Mouse (Mus musculus): ENCODE measurements around the gene Tenm3. TPM values are rescaled to one million over a fixed set of nuclear protein-coding genes. Genes with fewer than 3 reads are reported as not detected.
A peak's percentile ranks its signal among the peaks of the same experiment; 100 is the strongest.

Tenm3 gene
- polyA plus RNA-seq, 1 experiment = 12.8 TPM

DNA sequence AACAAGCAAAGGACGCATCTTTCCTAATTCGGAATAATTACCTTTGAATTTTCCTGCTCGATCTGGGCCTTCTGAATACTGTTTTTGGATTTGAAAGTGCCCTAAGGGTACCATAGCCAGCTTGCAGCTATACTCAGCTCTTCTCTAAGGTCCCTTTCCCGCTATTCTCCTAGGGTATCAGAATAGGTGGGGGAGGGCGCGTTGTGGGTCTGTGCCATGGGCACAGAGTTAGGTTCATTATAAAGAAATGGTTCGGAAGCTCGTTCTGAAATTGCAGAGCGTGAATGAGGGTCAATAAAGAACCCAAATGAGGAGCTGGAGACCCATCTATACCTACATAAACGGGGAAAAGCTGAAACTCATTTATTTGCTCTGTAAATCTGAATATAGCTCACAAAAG is 575.1 kb downstream of the Tenm3 start:
- Histone ChIP-seq H3ac (ENCODE audit: control insufficient read depth, insufficient read length) (no peak overlapping the region), H3K36me3 (ENCODE audit: control insufficient read depth, insufficient read depth) (peaks cover 4% of the 10 kb centered on the region), H3K27me3 (ENCODE audit: control insufficient read depth, insufficient read depth, insufficient read length) (no peaks in the 10 kb centered on the region), H3K4me3 (no peak overlapping the region), H3K79me2 (ENCODE audit: control insufficient read depth, insufficient read depth) (no peaks in the 10 kb centered on the region), H3K4me2 (ENCODE audit: low read depth) (no peak overlapping the region)
- no peak for TF ChIP-seq POLR2A (IDR thresholded peaks at IDR 0.05; ENCODE audit: insufficient read length, low read depth)
- no peak for TF ChIP-seq MYOG (IDR thresholded peaks at IDR 0.05; ENCODE audit: control insufficient read depth in 1 of 3, insufficient read depth in 1 of 3, insufficient read length in 2 of 3, low read depth in 2 of 3)

DNA sequence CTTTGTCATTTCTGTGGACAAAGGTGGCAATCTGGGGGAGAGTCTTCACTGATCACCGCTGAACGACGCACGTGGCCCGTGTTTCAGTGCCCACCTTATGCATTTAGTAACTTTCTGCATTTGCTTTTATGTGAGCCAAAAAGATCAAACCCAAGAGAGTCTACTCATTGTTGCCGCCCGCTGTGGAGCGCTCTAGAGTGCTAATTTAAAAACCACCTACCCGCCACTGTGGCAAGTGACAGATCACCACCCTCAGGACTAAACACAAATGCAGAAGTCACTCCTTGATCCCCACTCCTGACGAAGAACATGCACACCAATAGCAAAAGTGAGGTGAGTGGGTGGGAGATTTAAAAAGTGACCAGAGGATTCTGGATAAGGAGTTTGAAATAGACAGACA is 583.5 kb downstream of the Tenm3 start:
- Histone ChIP-seq H3K4me3 (no peak overlapping the region), H3K79me2 (ENCODE audit: control insufficient read depth, insufficient read depth) (no peaks in the 10 kb centered on the region), H3ac (ENCODE audit: control insufficient read depth, insufficient read length) (no peak overlapping the region), H3K4me2 (ENCODE audit: low read depth) (no peak overlapping the region), H3K36me3 (ENCODE audit: control insufficient read depth, insufficient read depth) (no peaks in the 10 kb centered on the region), H3K27me3 (ENCODE audit: control insufficient read depth, insufficient read depth, insufficient read length) (no peaks in the 10 kb centered on the region)
- TF ChIP-seq USF1 (IDR thresholded peaks at IDR 0.05; ENCODE audit: low read depth) (no peak), TCF12 (IDR thresholded peaks at IDR 0.05; ENCODE audit: insufficient read depth, poor library complexity, severe bottlenecking) (no peak)

GRCm38 (mm10) chr8:48259832-48260231 is 583.9 kb downstream of the Tenm3 start:
- no peak for TF ChIP-seq TCF3 (IDR thresholded peaks at IDR 0.05; ENCODE audit: insufficient read length, low read depth)
- no peak for TF ChIP-seq REST (IDR thresholded peaks at IDR 0.05; ENCODE audit: insufficient read depth, insufficient read length)
- no peak for TF ChIP-seq CEBPB (IDR thresholded peaks at IDR 0.05; ENCODE audit: insufficient read depth, poor library complexity, severe bottlenecking)
- no peak for TF ChIP-seq SRF (IDR thresholded peaks at IDR 0.05; ENCODE audit: control insufficient read depth, insufficient read length, low read depth)
- no peak for TF ChIP-seq POLR2A (IDR thresholded peaks at IDR 0.05; ENCODE audit: insufficient read length, low read depth)
- no peak for TF ChIP-seq MYOD1 (IDR thresholded peaks at IDR 0.05; ENCODE audit: control insufficient read depth in 1 of 3, insufficient read length in 2 of 3, low read depth in 2 of 3)
- no peak for TF ChIP-seq POLR2AphosphoS2 (IDR thresholded peaks at IDR 0.05; ENCODE audit: insufficient read length, low read depth)
- no peak for TF ChIP-seq MAX (IDR thresholded peaks at IDR 0.05; ENCODE audit: low read depth)
- Histone ChIP-seq H3ac (ENCODE audit: control insufficient read depth, insufficient read length) (no peak overlapping the region), H3K79me2 (ENCODE audit: control insufficient read depth, insufficient read depth) (no peaks in the 10 kb centered on the region), H3K4me2 (ENCODE audit: low read depth) (no peak overlapping the region), H3K27me3 (ENCODE audit: control insufficient read depth, insufficient read depth, insufficient read length) (no peaks in the 10 kb centered on the region), H3K36me3 (ENCODE audit: control insufficient read depth, insufficient read depth) (no peaks in the 10 kb centered on the region), H3K4me3 (no peak overlapping the region)

GRCm38 (mm10) chr8:48243876-48244275 is 599.9 kb downstream of the Tenm3 start:
- no peaks in the 10 kb centered on the region for H3K79me2 ChIP-seq (ENCODE audit: control insufficient read depth, insufficient read depth)

GRCm38 (mm10) chr8:48240917-48241531 is 602.7 kb downstream of the Tenm3 start:
- Histone ChIP-seq H3K79me2 (ENCODE audit: control insufficient read depth, insufficient read depth) (no peaks in the 10 kb centered on the region), H3ac (ENCODE audit: control insufficient read depth, insufficient read length) (no peak overlapping the region), H3K4me3 (no peak overlapping the region), H3K27me3 (ENCODE audit: control insufficient read depth, insufficient read depth, insufficient read length) (no peaks in the 10 kb centered on the region), H3K36me3 (ENCODE audit: control insufficient read depth, insufficient read depth) (peaks cover 17% of the 10 kb centered on the region), H3K4me2 (ENCODE audit: low read depth) (no peak overlapping the region)
- TF ChIP-seq REST (IDR thresholded peaks at IDR 0.05; ENCODE audit: insufficient read depth, insufficient read length) (no peak), MAX (IDR thresholded peaks at IDR 0.05; ENCODE audit: low read depth) (no peak), MYOG (IDR thresholded peaks at IDR 0.05; ENCODE audit: control insufficient read depth in 1 of 3, insufficient read depth in 1 of 3, insufficient read length in 2 of 3, low read depth in 2 of 3) (no peak), E2F4 (IDR thresholded peaks at IDR 0.05; ENCODE audit: insufficient read depth) (no peak), POLR2A (IDR thresholded peaks at IDR 0.05; ENCODE audit: insufficient read length, low read depth) (no peak), MYOD1 (IDR thresholded peaks at IDR 0.05; ENCODE audit: control insufficient read depth in 1 of 3, insufficient read length in 2 of 3, low read depth in 2 of 3) (no peak), TCF3 (IDR thresholded peaks at IDR 0.05; ENCODE audit: insufficient read length, low read depth) (no peak), USF1 (IDR thresholded peaks at IDR 0.05; ENCODE audit: low read depth) (no peak), TCF12 (IDR thresholded peaks at IDR 0.05; ENCODE audit: insufficient read depth, poor library complexity, severe bottlenecking) (no peak), SRF (IDR thresholded peaks at IDR 0.05; ENCODE audit: control insufficient read depth, insufficient read length, low read depth) (no peak), POLR2AphosphoS2 (IDR thresholded peaks at IDR 0.05; ENCODE audit: insufficient read length, low read depth) (no peak), CEBPB (IDR thresholded peaks at IDR 0.05; ENCODE audit: insufficient read depth, poor library complexity, severe bottlenecking) (no peak)

More at GRCm38 (mm10) chr8:48243876-48244275, 599.9 kb downstream of the Tenm3 start:
- Histone ChIP-seq H3K27me3 (ENCODE audit: control insufficient read depth, insufficient read depth, insufficient read length) (no peaks in the 10 kb centered on the region), H3K36me3 (ENCODE audit: control insufficient read depth, insufficient read depth) (peaks cover 6% of the 10 kb centered on the region), H3K4me2 (ENCODE audit: low read depth) (peak overlapping the region; percentile 7), H3ac (ENCODE audit: control insufficient read depth, insufficient read length) (no peak overlapping the region), H3K4me3 (no peak overlapping the region)
- no peak for TF ChIP-seq SRF (IDR thresholded peaks at IDR 0.05; ENCODE audit: control insufficient read depth, insufficient read length, low read depth)
- TF ChIP-seq TCF3 (IDR thresholded peaks at IDR 0.05; ENCODE audit: insufficient read length, low read depth) = no peak
- TF ChIP-seq REST (IDR thresholded peaks at IDR 0.05; ENCODE audit: insufficient read depth, insufficient read length) = no peak
- TF ChIP-seq E2F4 (IDR thresholded peaks at IDR 0.05; ENCODE audit: insufficient read depth) = no peak
- TF ChIP-seq MYOG (IDR thresholded peaks at IDR 0.05; ENCODE audit: control insufficient read depth in 1 of 3, insufficient read depth in 1 of 3, insufficient read length in 2 of 3, low read depth in 2 of 3) = peak in 2 of 3 experiments; percentile 23 to 53
- peak in 1 of 3 experiments; percentile 28 for TF ChIP-seq MYOD1 (IDR thresholded peaks at IDR 0.05; ENCODE audit: control insufficient read depth in 1 of 3, insufficient read length in 2 of 3, low read depth in 2 of 3)
- TF ChIP-seq CEBPB (IDR thresholded peaks at IDR 0.05; ENCODE audit: insufficient read depth, poor library complexity, severe bottlenecking) = no peak
- TF ChIP-seq TCF12 (IDR thresholded peaks at IDR 0.05; ENCODE audit: insufficient read depth, poor library complexity, severe bottlenecking) = no peak
- no peak for TF ChIP-seq USF1 (IDR thresholded peaks at IDR 0.05; ENCODE audit: low read depth)
